Mouse (Mus musculus) intestine, embryonic 16.5 days (tissue): Measurements from ENCODE around the gene Wnk3. TPM values are rescaled to one million over a fixed set of nuclear protein-coding genes. Genes with fewer than 3 reads are reported as not detected.
A peak's percentile ranks its signal among the peaks of the same experiment; 100 is the strongest.
"Not testable (repeated sequence)": the region's sequence is repeated elsewhere in the genome, so short reads cannot be mapped to it uniquely, and the experiment has no call there.

ENCODE experiments used
- ATAC-seq: fragments of 200-750 bp; cut with Nextera tagmentation; 2 replicates; pipeline ENCODE4 v1.8.0; 2017; ENCODE audit warnings: moderate TSS enrichment, moderate library complexity
- H3K27ac ChIP-seq: fragments of 300-500 bp; sonication (generic); 2 replicates; pipeline ENCODE4 v1.5.1; 2014; ENCODE audit warnings: mild to moderate bottlenecking, low read length
- H3K27me3 ChIP-seq: fragments of 300-500 bp; sonication (generic); replicated peaks from 2 replicates; pipeline ENCODE4 v1.6.1; 2014; ENCODE audit warnings: low read length, control low read depth, mixed read lengths; ENCODE audit not compliant: control insufficient read depth, insufficient read depth
- H3K36me3 ChIP-seq: fragments of 300-500 bp; sonication (generic); 2 replicates; pipeline ENCODE4 v1.6.1; 2014; ENCODE audit warnings: low read length, control low read depth; ENCODE audit not compliant: control insufficient read depth, insufficient read depth
- H3K4me1 ChIP-seq: fragments of 300-500 bp; sonication (generic); 2 replicates; pipeline ENCODE4 v1.6.1; 2014; ENCODE audit warnings: low read length, control low read depth, mixed read lengths; ENCODE audit not compliant: control insufficient read depth, insufficient read depth
- H3K4me2 ChIP-seq: fragments of 300-500 bp; sonication (generic); 2 replicates; pipeline ENCODE4 v1.6.1; 2014; ENCODE audit warnings: low read depth, low read length, control low read depth
- H3K4me3 ChIP-seq: fragments of 300-500 bp; sonication (generic); 2 replicates; pipeline ENCODE4 v1.5.1; 2014; ENCODE audit warnings: mild to moderate bottlenecking, low read length
- H3K9ac ChIP-seq: fragments of 300-500 bp; sonication (generic); 2 replicates; pipeline ENCODE4 v1.6.1; 2014; ENCODE audit warnings: low read depth, low read length
- H3K9me3 ChIP-seq: fragments of 300-500 bp; sonication (generic); 2 replicates; pipeline ENCODE4 v1.6.1; 2016; ENCODE audit warnings: low read length, control low read depth; ENCODE audit not compliant: control insufficient read depth
- WGBS: fragments of 180-500 bp; shearing (Covaris S2); extraction: QIAGEN DNeasy Blood & Tissue Kit; methylation state at CpG from one replicate; pipeline ENCODE4 v1.1.7; 2014; 5-methylcytosine and 5-hydroxymethylcytosine counted together
- polyA plus RNA-seq: library from polyadenylated mRNA; unstranded; fragments of >200 nt; fragmentation: Nextera tagmentation; extraction: Ambion mirVana; gene quantifications from 2 replicates; pipeline ENCODE4 v1.2.1, GENCODE M21; 2015

Wnk3 gene
- 0.34 and 0.60 TPM in 2 replicates for polyA plus RNA-seq

DNA sequence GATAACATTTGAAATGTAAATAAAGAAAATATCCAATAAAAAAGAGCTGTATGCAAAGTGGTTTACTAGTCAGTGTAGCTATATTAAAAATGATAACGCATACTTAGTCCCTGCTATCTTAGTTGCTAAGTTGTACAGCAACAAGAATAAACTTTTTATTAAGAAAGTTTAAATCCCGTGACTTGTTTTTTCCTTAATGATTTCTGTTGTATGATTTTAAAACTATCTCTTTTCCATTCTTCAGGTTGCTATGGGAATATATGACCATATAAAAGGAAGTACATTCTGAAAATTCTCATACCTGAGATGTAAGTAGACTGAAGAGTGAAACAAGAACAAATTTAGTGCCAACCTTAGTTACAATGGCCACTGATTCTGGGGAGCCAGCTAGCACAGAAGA lies at the start of gene Wnk3:
TSS of gene Wnk3 (plus strand) at position 301 of the 400 bp plus-strand sequence.
- Histone ChIP-seq H3K9me3 (no peaks in the 10 kb centered on the region), H3K27me3 (no peaks in the 10 kb centered on the region), H3K4me3 (no peak within 1 kb of the TSS), H3K4me2 (no peak within 1 kb of the TSS), H3K4me1 (no peaks in the 10 kb centered on the region), H3K27ac (no peak within 1 kb of the TSS), H3K9ac (no peak within 1 kb of the TSS), H3K36me3 (no peaks in the 10 kb centered on the region)
- WGBS = 94% methylated on average over 2 of the region's 2 CpGs
- no peak for ATAC-seq

DNA sequence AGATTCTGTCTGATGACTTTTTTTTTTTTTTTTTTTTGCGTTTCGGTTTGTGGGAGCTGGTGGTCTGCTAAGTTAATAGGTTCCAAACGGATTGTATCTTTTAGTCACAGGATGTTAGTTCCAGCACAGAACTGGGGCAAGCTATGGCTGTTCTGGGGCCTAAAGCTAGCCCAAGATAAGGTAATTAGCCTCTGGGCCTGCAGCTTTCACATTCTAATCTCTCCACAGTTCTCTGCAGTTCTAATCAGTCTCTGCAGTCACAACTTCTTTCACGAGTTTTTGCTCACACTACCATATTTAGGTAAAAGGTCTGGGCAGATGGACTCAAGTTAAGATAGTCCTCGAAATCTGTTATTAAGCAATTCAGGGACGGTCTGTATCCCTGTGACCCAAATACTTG lies 39.5 kb upstream of the Wnk3 start:
- no peak overlapping the region for H3K27ac ChIP-seq
- H3K4me3 ChIP-seq = no peak overlapping the region
- H3K9me3 ChIP-seq = no peaks in the 10 kb centered on the region
- no peaks in the 10 kb centered on the region for H3K27me3 ChIP-seq
- 78% methylated on average over 6 of the region's 6 CpGs for WGBS
- H3K4me1 ChIP-seq = no peaks in the 10 kb centered on the region
- no peaks in the 10 kb centered on the region for H3K36me3 ChIP-seq
- no peak for ATAC-seq
- no peak overlapping the region for H3K9ac ChIP-seq
- no peak overlapping the region for H3K4me2 ChIP-seq

DNA sequence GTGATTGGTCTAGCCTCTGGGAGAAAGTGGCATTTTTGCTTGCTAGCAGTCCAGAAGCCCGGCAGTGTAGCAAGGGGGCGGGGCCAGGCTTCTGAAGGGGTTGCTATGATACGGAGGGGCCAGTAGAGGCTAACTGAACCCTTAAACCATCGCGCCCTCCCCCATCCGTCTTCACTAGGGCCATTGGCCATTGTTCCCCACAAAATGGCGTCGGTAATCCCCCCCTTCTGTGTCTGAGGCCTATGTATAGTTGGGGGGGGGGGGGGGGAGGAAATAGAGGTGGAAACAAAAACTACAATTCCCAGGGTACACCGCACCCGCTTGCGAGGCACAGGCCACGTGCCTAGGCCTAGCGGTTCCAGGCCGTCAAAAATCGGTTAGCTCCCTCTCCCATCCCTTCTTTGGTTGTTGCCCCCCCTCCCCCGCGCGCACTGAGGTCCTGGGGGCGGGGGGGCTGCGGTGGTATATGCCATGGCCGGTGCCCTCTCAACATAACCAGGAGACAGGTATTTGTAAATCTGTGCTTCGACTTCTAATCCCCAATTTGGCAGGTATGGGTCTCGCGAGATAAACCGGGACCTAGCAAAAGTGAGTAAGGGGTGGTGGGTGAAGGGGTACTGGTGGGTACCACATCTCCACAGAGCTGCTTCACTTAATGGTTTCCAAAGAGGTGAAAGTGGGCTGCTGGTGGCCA lies 29.3 kb upstream of the Wnk3 start:
- peak; percentile 70 for ATAC-seq
- peak overlapping the region; percentile 51 for H3K4me3 ChIP-seq
- no peaks in the 10 kb centered on the region for H3K36me3 ChIP-seq
- 16% methylated on average over 20 of the region's 25 CpGs for WGBS
- peak overlapping the region; percentile 58 for H3K4me2 ChIP-seq
- H3K27ac ChIP-seq = peak overlapping the region; percentile 41
- H3K27me3 ChIP-seq = no peaks in the 10 kb centered on the region
- no peaks in the 10 kb centered on the region for H3K9me3 ChIP-seq
- H3K4me1 ChIP-seq = no peaks in the 10 kb centered on the region
- H3K9ac ChIP-seq = peak overlapping the region; percentile 37; the same call in 1 of the 2 replicates

DNA sequence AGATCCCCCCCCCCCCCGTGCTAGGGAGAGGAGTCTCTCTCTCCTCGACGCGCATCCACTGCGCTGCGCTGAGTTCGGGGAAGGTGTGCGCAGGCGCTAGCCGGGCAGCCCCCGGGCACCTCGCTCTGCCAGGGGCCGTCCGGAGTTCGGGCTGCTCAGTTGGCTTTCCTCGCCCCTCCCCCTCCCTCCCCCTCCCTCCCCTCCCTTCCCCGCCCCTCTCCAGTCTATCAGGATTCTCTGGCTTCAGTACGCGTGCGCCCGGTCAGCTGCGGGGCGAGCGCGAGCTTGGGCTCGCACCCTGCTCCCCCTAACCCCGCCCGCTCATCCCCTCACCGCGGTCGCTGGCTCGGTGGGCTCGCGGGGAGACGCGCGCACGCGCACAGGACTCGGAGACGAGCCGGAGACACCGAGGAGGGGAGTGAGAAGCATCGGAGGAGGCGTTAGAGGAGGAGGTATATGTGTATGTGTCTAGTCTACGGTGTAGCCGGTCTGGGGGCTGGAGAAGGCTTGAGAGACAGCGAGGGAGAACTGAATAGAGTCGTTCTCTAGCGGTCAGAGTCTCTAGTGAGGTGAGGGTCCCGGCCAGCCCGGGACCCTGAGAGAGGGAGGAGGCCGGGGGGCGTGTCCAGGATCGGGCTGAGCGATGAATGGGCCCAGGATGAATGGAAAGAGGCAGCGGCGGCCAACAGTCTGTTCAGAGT lies 28.5 kb upstream of the Wnk3 start:
- peak overlapping the region; percentile 51 for H3K4me3 ChIP-seq
- no peaks in the 10 kb centered on the region for H3K36me3 ChIP-seq
- H3K4me2 ChIP-seq = peak overlapping the region; percentile 58
- H3K27me3 ChIP-seq = no peaks in the 10 kb centered on the region
- peak; percentile 89 for ATAC-seq
- H3K9ac ChIP-seq = peak overlapping the region; percentile 51; the same call in 1 of the 2 replicates
- WGBS = 13% methylated on average over 54 of the region's 58 CpGs
- H3K27ac ChIP-seq = peak overlapping the region; percentile 41
- no peaks in the 10 kb centered on the region for H3K9me3 ChIP-seq
- no peaks in the 10 kb centered on the region for H3K4me1 ChIP-seq

DNA sequence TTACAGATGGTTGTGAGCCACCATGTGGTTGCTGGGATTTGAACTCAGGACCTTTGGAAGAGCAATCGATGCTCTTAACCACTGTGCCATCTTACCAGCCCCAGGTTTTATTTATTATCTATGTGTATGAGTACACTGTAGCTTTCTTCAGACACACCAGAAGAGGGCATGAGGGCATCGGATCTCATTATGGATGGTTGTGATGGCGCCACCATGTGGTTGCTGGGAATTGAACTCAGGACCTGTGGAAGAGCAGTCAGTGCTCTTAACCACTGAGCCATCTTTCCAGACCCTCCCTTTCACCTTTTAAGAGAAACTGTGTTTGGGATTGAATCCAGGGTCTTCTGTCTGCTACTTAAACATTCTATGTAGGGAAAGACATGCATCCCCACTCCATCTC lies 24.7 kb upstream of the Wnk3 start:
- H3K4me3 ChIP-seq, H3K9me3 ChIP-seq, H3K9ac ChIP-seq, H3K27me3 ChIP-seq, ATAC-seq, H3K4me1 ChIP-seq, H3K4me2 ChIP-seq, H3K27ac ChIP-seq, H3K36me3 ChIP-seq: not testable (repeated sequence)
- 65% methylated on average over 3 of the region's 3 CpGs for WGBS

DNA sequence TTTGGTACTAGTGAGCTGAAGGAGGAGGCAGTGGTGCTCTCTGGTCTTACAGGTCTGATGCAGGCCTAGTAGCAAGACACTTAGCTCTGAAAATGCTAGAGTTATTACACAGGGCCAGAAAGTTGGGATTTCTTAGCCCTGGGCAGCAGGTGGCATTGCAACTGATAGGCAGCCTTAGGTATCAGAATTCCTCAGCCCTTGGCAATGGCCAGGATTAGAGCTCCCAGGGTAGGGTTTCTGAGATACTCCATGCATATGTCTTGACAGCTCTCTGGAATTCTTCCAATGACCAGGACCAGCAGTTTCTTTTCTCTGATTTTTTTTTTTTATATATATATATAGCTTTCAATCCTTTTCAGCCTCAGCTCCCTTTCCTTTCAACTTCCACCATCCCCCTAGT lies 100.5 kb downstream of the Wnk3 start:
- Histone ChIP-seq H3K9ac (no peak overlapping the region), H3K36me3 (no peaks in the 10 kb centered on the region)

DNA sequence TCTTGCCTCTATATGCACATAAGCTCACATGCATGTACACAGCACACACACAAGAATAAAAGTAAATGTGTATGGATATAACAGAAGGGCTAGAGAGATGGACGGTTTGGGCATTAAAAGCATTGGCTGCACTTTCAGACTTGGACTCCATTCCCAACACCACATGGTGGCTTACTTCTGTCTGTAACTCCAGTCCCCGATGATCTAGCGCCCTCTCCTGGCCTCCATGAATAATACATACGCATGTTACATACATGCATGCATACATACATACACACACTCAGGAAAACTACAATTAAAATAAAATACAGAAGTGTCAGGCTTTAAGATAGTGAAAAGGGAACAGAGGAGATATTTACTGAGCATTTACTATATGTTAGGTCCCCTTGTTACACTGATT lies 115.9 kb downstream of the Wnk3 start:
- Histone ChIP-seq H3K9me3 (no peaks in the 10 kb centered on the region), H3K27me3 (0 out of 2 replicates have a peak, but pooled peaks cover 2% of the 10 kb centered on the region), H3K36me3 (no peaks in the 10 kb centered on the region), H3K4me1 (no peaks in the 10 kb centered on the region), H3K4me3 (no peak overlapping the region), H3K4me2 (no peak overlapping the region), H3K27ac (no peak overlapping the region), H3K9ac (no peak overlapping the region)
- WGBS = 74% methylated on average over 4 of the region's 4 CpGs
- ATAC-seq = no peak

More for the DNA sequence above, 100.5 kb downstream of the Wnk3 start:
- H3K4me2 ChIP-seq = no peak overlapping the region
- H3K27me3 ChIP-seq = no peaks in the 10 kb centered on the region
- no peak overlapping the region for H3K27ac ChIP-seq
- H3K4me1 ChIP-seq = no peaks in the 10 kb centered on the region
- no peak overlapping the region for H3K4me3 ChIP-seq
- no peak for ATAC-seq
- no peaks in the 10 kb centered on the region for H3K9me3 ChIP-seq

DNA sequence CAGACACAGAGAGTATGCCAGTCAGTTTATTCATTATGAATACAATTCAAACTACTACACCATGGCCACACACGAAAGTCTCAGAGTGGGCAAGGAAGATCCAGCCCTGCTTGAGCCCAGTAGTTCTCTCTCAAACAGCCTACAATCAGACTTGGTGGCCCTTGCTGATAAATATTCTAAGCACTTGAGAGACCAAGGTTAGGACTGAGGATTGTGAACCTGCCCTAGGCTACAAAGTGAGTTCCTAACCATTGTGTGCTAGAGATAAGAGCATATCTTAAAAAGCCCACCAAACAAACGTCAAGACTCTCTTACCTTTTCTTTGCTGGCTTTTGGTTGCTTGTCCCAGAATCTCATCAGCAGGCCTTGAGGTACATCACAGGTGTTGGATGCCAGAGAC lies 135.7 kb downstream of the Wnk3 start:
- H3K9me3 ChIP-seq = no peaks in the 10 kb centered on the region
- ATAC-seq = no peak
- H3K36me3 ChIP-seq = no peaks in the 10 kb centered on the region
- no peaks in the 10 kb centered on the region for H3K27me3 ChIP-seq
- H3K4me1 ChIP-seq = no peaks in the 10 kb centered on the region
- H3K9ac ChIP-seq = no peak overlapping the region
- 84% methylated on average over 2 of the region's 2 CpGs for WGBS
- no peak overlapping the region for H3K27ac ChIP-seq
- no peak overlapping the region for H3K4me2 ChIP-seq
- no peak overlapping the region for H3K4me3 ChIP-seq

DNA sequence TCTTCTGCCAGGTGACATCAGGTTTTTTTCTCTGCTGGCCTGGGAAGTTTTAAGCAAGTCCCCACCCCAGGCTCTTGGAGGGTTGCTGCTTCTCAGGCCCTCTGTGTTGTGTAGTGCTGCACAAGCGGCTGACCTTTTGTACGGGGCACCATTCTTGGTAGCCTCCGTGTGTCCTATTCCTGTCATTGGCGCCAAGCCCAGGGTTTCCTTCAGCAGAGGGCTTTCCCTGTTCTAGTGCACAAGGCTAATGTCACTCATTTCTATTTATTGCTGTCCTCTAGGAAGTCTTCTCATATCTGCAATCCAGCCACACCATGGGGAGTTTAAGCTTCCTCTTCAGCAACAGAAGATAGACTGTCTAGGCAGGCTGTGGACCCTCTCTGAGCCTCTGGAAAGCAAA lies 139.9 kb downstream of the Wnk3 start:
- no peak for ATAC-seq
- Histone ChIP-seq H3K36me3 (no peaks in the 10 kb centered on the region), H3K27ac (no peak overlapping the region), H3K27me3 (no peaks in the 10 kb centered on the region), H3K9me3 (no peaks in the 10 kb centered on the region), H3K4me2 (no peak overlapping the region), H3K9ac (no peak overlapping the region), H3K4me1 (no peaks in the 10 kb centered on the region), H3K4me3 (no peak overlapping the region)
- WGBS = 84% methylated on average over 4 of the region's 4 CpGs
